Mouse (Mus musculus) kidney, postnatal 25 days (tissue): ENCODE results near the gene Nxph4.

Experiments
- DNase-seq, 2 experiments: peaks; one replicate each; pipeline ENCODE4 v3.0.0; 2021; ENCODE audit warnings: mixed read lengths in 2 of 2

Gene Nxph4

DNA sequence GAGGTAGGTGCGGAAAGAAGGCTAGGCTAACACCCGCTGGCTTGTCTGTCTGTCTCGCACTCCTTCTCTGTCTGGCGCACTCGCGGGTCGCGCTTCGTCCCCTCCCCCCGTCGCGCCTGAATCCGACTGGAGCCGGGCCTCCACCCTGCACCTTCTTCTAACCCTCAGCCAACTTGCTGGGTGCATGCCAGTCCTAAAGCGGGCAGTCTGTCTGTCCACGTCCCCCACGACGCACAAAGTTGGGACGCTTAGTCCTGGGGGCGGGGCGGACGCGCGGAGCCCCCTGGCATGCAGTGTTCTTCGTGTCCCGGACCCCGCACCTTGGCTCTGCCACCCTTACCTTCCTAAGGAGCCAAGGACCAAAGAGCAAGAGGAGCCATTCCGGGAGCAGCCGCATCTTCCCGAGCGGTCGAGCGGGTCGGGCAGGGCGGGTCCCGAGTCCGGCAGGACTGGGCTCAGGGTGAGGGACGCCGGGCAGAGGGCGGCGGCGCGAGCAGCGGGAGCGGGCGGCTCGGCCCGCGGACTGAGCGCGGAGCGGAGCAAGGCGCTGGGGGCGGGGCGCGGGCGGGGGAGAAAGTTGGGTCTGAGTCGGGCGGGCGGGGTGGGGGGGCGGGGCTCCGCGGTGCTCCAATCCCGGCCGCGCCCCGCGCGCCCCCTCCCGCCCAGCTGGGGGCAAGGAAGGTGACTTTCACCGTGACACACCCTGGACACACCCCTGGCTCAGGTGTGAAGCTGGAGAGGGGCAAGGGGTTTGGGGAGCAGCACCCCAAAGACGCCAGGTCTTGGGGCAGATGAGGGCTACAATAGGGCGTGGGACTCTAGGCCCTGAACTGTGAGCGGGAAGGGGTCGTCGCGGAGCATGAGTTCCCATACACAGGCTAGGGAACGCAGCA, at the start of gene Nxph4:
Gene Nxph4 (minus strand): TSS at position 524 of the 893 bp plus-strand sequence.
- DNase-seq = peak; percentile 38 to 83

DNA sequence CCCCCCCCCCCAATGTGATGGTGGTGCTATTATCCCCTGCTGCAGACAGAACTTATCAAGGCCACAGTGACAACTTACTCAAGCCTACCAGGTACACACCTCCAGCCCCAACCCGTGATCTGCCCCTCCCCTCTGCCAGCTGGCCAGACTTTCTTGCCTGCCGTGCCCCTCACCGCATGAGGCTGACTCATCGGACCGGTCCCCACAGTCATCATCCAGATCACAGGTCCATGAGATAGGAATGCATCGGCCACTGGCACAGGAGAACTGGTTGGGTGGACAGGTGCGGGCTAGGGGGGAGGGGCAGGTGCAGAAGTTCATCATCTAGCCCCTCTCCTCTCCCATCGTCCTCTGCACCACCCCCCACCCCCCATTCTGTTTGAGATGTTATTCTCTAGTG, 49.3 kb upstream of the Nxph4 start:
- DNase-seq = no peak

DNA sequence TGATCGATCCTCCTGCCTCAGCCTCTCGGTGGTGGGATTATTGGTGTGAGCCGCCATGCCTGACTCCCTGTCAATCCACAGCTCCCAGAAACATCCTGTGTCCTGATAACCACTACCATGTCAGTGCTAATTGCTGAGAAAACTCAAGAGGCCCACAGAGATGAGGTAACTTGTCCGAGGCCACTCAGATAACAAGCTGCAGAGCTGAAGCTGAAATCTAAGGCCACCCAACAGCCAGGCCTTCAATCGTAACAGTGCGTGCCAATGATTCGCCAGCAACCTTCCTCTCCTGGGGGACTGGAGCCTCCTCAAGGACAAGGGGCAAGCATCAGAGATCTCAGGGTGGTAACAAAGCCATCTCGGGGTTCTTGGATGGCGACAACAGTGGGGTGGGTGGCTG, 46.9 kb upstream of the Nxph4 start:
- no peak for DNase-seq

DNA sequence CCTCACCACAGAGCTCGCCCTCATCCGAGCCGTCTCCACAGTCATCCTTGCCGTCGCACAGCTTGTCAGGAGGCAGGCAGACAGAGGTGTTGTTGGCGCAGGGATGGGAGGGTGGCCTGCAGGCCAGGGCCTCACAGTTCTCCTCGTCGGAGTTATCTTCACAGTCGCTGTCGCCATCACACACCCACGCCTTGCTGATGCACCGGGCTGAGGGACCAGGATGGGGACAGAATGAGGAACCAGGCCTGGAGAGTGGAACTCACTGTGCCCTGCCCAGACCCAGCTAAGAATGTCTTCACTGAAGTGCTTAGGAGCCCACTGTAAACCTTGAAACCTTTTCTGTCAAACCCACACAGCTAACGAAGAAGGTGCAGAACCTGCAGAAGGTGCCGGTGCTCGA, 43.6 kb upstream of the Nxph4 start:
- no peak for DNase-seq

DNA sequence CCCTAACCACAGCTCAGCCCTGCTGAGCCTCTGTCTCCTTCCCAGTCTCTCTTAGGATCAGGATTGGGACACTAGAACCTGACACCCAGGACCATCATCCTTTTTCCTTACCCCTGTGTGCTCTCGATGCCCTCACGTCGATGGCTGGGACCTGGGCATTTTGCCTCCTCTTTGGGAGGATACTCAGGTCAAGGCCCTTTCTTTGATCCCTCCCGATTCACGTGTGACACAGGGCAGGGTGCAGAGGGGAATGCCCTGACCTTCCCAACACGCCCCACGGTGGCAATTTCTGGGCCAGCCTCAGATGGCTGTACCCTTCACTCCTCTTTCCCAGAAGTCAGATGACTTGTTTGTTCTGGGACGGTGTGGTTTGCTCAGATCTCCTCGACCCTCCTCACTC, 42.8 kb upstream of the Nxph4 start:
- DNase-seq = no peak

DNA sequence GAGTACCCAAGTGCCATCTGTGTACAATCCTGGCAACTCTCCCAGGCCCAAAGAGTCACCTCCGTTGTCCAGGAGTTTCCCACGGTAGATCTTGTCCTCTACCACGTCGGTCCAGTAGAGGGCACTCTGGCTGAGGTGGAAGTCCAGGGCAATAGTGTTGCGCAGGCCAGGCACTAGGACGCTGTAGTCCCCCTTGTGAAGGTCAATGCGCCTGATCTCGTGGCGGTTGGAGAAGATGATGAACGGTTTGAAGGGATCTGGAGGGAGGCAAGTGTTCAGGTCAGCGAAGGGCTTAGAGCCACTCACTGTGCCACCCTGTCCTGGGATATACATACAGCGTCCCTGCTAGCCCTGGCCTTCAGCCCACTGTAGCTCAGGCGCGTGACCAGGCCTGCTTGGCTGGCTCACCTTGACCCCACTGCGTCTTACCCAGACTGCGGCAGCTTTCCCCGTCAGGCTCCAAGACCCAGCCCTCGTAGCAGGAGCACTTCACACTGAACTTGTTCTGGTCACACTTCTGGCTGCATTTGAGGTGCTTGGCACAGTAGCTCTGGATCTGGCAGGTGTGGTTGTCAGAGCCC, 42.1 kb upstream of the Nxph4 start:
- peak; percentile 82 to 83 for DNase-seq

DNA sequence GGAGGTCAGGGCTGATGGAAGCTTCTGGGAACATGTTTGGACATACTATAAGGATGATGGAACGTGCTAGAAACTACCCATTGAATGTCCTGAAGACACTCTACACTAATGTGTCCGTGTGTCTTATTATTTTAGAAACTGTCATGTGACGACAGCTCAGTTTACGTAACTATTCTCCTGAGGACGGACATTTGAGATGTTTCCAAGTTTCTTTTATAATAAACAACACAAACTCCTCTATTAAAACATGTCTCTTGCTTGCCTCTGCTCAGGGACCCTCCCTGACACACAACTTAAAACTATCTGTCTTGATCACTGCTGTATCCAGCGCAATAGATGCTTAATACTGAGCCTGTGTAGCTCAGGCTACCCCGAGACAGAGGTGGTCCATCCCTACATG, 41.4 kb upstream of the Nxph4 start:
- DNase-seq = no peak

DNA sequence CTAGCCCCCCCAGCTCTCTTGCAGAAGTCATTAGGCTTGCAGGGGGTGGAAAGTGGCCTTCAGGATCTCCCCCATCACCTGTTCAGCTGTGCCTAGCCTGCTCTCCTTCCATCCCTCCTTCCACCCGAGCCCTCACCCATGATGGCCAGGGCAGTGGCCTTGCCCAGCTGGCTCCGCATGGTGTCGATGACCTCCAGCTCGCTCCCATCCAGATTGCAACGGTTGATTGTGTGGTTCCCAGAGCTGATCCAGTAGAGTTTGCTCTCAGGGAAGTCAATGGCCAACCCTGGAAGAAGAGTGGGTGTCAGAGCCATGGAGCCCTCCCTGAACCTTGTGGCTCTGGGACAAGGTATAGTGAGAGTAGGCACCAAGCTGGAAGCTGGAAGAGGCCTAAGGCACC, 37.9 kb upstream of the Nxph4 start:
- no peak for DNase-seq

DNA sequence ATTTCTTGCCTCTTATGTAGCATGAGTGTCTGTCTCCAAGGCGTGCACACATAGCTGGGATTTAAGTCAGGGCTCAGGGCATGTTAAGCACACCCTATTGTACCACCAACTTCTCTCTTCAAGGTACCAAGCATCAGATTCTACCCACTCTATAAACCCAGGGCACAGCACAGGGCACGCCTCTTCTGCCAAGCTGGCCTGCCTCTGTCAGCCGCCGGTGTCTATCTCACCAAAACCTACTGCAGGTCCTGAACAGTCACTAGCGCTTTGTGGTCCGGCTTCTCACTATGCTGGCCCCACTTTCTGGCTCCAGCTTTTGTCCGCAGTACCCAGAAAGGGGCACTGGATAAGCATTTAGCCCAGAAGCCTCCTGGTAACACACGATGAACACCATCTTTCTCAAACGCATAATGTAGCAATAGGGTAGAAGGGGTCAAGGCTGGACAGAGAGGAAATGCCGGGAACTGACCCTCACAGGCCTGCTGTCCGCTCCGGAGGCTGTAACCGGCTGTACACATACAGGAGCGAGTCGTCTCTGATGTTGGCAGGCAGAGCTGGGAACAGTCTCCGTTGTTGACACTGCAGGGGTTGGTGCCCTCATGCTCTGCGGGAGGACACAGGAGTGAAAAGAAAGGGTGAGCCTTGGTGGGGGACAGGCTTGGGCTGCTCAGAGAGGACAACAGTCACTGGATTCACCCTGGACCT, 36.7 kb upstream of the Nxph4 start:
- peak in 1 of 2 experiments; percentile 20 for DNase-seq

DNA sequence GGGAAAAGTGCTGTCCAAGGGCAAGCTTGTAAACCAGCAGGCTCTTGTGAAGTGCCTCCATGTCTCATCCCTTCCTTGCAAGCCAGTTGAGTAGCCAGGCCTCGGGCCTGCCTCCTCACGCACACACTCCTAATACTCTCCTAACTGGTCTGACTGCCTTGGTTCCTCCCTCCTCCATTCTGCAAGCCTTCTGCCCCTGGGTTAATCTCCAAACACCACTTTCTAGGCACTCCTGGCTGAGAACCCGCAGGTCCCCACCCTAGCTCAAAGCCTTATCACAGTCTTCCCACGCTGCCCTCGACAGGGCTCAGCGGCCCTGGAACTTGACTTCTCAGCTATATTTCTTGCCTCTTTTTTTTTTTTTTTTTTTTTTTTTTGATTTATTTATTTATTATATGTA, 36.0 kb upstream of the Nxph4 start:
- DNase-seq = no peak

DNA sequence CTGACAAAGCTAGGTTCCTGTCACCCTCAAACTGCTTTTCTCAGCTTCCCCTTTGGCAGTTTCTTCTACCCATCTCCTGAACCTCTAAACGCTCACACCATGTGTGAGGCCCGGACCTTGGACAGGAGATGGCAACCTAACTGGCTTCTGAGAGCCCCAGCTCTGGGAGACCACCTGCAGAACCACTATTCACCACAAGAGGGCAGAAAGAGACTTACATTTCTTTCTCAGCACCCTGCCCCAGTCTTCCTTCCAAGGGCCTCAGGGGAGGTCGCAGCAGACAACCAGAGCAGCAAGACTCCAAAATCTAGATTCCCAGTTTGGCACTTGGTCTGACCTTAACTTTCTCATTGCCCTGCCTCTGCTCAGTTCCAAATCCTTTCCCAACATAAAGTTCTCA, 35.1 kb upstream of the Nxph4 start:
- peak; percentile 84 to 89 for DNase-seq

DNA sequence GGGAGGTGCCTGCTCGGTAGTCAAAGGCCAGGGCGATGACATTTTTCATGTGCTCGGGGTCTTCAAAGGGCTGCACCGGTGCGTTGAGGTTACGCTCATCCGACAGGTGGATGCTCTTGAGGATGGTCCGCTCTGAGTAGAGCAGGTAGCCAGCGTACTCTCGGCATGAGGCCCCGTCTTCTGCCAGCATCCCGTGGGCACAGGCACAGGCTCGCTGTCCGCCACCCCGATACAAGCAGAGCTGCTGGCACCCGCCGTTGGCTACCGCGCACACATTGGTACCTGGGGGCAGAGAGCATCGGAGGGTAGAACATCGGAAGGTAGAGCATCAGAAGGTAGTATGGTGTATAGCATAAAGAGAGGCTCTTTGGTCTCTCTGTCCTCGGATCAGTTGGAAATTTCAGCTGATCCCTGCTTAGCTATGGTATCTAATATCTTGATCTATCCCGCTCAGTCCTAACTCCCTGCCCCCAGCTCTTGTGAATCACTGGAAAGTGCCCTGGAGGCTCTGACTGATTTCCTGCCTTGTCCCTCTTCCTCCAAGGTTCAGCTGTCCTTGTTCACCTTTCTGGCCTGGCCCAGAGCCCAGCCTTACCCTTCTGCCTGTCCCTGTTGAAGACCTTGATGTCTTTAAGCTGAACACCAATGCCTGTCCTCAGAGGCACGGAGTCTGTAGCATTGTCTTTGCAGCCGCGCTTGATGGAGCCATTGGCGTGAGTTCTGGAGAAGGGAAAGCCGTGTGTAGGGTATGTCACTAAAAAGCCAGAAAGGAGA, 32.4 kb upstream of the Nxph4 start:
- DNase-seq = no peak

DNA sequence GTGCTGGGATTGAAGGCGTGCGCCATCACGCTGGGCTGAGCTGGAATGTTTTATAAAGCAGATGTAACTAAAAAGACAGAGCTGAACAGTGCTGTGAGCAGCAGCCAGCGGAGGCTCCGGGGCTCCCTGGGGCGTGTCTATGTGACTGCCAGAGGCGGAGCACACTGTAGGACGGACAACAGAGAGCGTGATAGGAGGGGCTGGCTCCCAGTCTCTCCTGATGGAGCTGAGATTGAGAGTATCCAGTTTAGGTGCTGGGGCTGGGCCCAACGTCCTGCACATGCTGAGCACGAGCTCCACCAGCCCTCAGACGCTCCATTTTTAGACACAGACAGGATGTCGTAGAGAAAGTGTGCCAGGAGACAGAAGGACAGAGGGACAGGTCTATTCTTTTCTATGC, 29.9 kb upstream of the Nxph4 start:
- peak; percentile 23 to 63 for DNase-seq

DNA sequence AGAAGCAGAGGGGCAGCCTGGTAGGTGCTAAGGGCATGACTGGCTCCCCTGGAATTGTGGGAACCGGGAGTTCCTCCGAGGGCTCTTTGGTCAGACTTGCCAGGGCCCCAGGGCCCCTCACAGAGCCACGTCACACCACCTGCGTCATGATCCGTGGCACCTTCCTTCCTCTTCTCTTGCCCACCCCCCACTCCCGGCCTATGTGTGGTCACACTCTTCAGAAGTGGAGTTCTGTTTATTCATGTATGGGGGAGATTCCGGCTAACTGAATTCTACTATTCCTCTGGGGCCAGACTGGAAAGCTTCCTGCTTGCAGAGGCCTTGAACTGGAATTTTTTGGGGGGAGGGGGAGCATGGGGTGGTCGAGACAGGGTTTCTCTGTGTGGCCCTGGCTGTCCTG, 29.5 kb upstream of the Nxph4 start:
- no peak for DNase-seq

DNA sequence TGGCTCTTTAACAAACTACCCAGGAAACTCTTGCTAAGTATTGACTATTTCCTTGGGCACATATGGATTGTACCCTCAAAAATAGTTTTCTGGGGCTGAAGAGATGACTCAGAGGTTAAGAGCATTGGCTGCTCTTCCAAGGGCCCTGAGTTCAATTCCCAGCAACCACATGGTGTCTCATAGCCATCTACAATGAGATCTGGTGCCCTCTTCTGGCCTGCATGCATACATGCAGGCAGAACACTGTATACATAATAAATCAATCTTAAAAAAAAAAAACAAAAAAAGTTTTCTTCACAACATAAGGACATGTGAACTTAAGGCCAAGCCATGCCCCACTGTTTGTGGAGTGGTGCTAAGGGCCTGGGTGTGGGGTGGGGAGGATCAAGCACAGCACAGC, 26.8 kb upstream of the Nxph4 start:
- no peak for DNase-seq

DNA sequence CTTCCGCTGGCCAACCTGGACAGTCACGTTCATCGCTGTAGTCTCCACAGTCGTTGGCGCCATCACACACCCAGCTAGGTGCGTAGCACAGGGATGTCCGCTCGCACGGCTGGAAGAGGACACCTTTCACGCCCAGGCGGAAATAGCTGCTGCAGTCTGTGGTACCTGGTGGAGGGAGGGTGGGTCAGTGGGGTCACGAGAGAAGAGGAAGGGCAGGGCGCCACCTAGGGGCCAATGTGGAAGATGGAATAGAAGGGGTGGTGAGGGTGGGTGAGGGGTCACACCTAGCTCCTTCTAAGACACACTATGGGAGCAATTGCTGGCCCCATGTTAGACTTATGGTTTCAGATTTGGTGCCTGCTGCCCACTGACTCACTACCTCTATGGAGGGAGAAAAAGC, 23.0 kb upstream of the Nxph4 start:
- DNase-seq = no peak

DNA sequence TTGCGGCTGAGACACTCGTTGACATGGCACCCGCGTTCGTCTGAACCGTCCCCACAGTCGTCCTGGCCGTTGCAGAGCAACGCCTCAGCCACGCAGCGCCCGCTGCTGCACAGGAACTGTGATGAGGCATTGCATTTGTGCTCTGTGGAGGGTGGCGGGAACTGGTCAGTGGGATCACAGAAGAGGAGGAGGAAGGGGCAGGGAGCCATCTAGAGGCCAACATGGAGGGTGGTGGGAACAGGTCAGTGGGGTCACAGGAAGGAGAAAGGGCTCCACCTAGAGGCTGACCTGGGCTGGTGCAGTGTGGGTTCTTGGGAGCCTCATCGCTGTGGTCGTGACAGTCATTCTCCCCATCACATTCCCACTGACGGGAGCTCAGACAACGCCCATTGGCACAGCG, 21.3 kb upstream of the Nxph4 start:
- DNase-seq = peak in 1 of 2 experiments; percentile 35

DNA sequence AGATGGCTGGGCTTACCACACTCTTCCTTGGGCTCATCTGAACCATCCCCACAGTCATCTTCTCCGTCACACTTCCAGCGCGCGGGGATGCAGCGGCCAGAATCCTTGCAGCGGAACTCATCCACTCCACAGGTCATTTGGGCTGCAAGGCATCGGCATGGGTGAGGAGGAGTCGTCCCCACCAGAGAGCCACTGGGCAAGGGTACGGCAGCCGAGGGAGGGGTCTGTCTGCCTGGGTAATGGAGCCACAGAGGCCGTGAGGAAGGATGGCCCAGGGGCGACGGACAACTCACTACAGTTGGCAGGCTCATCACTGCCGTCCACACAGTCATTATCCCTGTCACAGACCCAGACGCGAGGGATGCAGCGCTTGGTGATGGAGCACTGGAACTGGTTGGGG, 15.5 kb upstream of the Nxph4 start:
- no peak for DNase-seq

DNA sequence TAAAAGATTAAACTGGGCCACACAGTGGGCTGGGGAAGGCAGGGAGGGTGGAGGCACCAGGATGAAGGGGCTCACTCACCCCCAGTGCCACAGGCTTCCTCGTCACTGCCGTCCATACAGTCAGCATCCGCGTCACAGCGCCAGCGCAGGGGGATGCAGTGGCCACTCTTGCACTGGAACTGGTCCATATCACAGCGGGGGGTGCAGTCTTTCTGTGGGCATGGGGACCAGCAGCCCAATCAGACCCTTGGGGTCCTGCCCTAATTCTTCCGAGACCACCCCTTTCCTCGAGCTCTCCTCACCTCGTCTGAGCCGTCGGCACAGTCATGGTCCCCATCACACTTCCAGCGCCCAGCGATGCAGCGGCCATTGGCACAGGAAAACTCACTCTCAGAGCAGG, 13.9 kb upstream of the Nxph4 start:
- no peak for DNase-seq

DNA sequence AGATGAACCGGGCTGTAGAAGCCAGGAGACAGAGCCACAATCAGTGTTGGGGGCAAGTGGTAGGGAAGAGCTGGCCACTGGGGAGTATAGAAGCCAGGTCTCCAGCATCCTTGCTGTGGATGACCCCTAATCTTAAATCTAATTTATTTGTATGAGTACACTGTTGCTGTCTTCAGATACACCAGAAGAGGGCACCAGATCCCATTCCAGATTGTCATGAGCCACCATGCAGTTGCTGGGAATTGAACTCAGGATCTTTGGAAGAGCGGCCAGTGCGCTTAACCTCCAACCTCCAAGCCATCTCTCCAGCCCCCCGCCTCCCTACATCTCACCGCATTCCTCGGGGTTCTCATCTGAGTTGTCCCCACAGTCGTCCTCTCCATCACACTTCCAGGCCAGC, 12.1 kb upstream of the Nxph4 start:
- no peak for DNase-seq

DNA sequence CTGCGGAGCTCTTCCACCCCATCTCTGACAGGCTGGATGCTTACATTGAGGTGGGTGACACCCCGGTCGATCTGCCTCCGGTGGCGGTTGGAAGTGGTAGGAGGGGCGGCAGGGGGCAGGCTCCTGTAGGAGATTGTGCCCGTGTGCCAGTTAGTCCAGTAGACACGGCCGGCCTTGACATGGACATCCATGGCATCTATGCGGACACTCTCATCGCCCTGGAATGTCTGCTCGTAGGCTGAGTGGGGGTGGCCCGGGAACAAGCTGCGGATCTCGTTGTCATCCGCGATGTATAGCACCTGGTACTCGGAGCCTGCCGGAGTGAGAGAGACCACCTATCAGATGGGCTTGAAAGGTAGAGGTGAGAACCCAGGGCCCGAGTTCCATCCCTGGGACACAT, 10.0 kb upstream of the Nxph4 start:
- no peak for DNase-seq

DNA sequence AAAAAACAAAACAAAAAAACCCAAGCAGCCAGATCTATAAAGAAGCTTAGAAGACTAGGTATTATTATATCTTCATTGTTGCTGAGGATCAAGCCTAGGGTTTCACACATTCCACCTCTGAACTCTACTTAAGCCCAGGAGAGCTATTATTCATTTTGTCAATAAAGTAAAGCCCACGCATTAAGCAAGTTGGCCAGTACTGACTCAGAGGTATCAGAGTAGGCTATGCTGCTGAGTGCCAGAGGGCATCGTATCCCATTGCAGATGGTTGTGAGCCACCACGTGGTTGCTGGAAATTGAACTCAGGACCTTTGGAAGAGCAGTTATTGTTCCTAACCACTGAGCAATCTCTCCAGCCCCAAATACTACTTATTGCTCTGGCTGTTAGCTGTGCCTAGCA, 9.6 kb upstream of the Nxph4 start:
- no peak for DNase-seq

DNA sequence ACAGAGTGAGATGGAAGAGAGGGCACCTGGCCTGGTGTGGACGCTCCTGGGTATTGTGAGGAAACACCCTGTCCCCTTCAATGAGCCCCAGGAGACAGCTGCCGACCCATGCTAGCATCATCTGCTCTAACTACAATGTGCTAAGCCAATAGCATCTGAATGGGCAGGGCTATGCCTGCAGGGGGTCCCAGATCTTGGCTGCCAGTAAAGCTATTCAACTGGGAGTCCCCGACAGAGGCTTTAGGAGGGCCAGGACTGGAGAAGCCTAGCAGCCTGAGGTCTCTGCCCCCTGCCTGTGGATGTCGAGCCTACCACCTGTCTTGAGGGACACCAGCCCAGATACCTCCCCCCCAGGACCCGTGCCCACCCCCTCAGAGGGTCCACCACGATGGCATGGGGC, 8.4 kb upstream of the Nxph4 start:
- DNase-seq = no peak
